Mouse (Mus musculus) subcutaneous adipose tissue, adult 2 months (tissue): ENCODE data around the gene Zfp994. TPM values are rescaled to one million over a fixed set of nuclear protein-coding genes. Genes with fewer than 3 reads are reported as not detected.

Experiments used
- polyA plus RNA-seq: library from polyadenylated mRNA; depleted of rRNA; stranded (reverse); fragments of >200 nt; gene quantifications from 2 replicates; pipeline ENCODE4 v1.2.3, GENCODE M21; 2012; ENCODE audit warnings: low replicate concordance; rRNA removed

The Zfp994 gene
- 0.37 and 0.50 TPM in 2 replicates for polyA plus RNA-seq

DNA sequence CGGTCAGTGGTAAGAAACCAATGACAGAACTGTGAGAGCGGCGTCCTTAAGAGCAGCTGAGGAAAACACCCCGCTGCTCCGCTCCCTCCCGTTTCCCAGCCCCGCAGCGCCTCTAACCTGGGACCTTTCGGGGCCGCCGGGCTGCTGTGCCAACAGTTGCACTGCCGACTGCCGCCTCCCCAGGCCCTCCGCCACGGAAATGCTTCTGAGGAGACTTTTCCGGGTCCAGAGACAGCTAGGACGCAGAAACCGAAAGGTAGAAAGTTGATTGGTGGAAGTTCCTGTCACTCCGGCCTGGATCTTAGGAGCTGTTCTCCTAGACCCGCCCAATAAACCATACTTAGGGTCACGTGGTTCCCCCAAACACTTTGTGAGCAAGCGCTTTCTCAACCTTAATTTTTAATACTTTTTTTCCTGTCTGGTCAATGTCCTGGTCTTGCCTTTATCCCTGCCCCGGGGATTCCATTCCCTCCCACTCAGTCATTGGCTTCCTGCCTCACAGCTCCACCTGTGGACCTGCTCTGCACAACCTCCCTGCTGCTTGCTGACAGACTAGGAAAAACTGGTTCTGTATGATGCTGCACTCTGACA lies at the start of gene Zfp994:
Zfp994 (minus strand) TSS at position 195 of the 591 bp plus-strand sequence.

DNA sequence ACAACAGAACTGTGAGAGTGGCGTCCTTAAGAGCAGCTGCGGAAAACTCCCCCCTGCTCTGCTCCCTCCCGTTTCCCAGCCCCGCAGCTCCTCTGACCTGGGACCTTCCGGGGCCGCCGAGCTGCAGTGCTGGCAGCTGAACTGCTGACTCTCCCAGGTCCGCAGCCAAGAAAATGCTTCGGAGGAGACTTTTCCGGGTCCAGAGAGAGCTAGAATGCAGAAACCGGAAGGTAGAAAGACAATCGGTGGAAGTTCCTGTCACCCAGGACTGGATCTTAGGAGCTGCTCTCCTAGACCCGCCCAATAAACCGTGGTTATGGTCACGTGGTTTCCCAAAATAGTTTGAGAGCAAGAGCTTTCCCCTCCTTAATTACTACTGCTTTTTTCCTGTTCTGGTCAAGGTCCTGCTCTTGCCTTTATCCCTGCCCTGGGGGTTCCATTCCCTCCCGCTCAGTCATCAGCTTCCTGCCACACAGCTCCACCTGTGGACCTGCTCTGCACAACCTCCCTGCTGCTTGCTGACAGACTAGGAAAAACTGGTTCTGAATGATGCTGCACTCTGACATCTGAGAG lies 59.6 kb downstream of the Zfp994 start, which contains the start of gene Zfp947:
Zfp947 (minus strand) TSS at position 469 of the 573 bp plus-strand sequence.

Other genes starting within 250 kb of the Zfp994 start
- 0.19 and 0.55 TPM in 2 replicates for gene Zfp947, start 59.4 kb downstream of the Zfp994 start, polyA plus RNA-seq
- gene CT030661.1, start 89.2 kb upstream of the Zfp994 start, polyA plus RNA-seq: 0.77 and 1.3 TPM in 2 replicates
- gene Zfp944, start 135.8 kb upstream of the Zfp994 start, polyA plus RNA-seq: 1.9 and 2.9 TPM in 2 replicates
- 0.66 and 0.67 TPM in 2 replicates for gene Zfp758, start 135.8 kb upstream of the Zfp994 start, polyA plus RNA-seq
- gene Zfp946, start 198.6 kb upstream of the Zfp994 start, polyA plus RNA-seq: 2.3 and 3.5 TPM in 2 replicates